Mouse (Mus musculus): ENCODE results near the gene Gm48551.
A peak's percentile ranks its signal among the peaks of the same experiment; 100 is the strongest.

The Gm48551 gene

DNA sequence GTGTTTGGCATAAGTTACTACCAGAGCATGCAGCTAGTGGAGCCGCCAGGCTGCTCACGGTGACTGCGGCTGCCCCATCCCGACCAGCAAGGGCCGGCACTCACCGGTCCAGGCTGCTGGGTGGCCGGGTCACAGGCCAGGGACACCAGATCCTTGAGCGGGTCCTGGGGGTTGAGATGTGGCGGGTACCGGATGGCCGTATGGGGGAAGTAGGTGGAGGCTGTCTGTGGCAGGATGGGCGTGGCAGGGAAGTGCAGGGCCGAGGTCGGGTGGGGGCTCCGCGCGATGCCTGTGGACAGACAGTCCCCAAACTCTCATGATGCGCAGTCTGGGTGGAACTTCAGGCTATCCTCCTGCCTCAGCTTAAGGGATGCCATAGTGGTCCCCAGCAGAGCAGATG, 20.5 kb downstream of the Gm48551 start:
- peak; percentile 29 for DNase-seq (ENCODE audit: low spot score)

DNA sequence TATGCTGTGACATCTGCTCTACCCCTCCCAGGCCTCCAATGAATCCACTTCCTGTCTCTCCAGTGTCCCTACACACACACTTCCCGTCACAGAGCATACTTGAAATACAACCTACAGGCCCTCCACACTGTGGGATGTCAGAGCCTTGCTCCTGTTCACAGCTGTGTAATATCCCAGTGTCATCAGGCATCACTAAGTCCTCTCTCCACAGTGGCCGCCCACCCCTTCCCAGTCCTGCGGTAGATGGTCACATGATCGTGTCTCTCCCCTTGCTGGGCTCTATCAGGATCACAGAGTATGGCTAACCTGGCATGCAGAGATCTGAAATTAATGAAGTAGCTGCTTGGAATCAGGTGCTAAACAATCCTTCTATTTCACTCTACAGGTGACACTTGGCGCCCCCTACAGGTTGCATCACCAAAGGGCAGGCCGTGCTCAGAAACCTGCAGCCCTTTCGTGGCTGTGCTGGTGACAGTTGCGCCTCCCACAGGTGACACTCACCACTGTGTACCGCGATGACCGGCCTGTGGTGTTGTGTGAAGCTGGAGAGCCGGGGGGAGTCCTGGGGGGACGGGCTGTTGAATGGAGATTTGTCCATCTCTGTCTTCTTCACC, 21.4 kb downstream of the Gm48551 start:
- peak; percentile 70 for DNase-seq (ENCODE audit: low spot score)

DNA sequence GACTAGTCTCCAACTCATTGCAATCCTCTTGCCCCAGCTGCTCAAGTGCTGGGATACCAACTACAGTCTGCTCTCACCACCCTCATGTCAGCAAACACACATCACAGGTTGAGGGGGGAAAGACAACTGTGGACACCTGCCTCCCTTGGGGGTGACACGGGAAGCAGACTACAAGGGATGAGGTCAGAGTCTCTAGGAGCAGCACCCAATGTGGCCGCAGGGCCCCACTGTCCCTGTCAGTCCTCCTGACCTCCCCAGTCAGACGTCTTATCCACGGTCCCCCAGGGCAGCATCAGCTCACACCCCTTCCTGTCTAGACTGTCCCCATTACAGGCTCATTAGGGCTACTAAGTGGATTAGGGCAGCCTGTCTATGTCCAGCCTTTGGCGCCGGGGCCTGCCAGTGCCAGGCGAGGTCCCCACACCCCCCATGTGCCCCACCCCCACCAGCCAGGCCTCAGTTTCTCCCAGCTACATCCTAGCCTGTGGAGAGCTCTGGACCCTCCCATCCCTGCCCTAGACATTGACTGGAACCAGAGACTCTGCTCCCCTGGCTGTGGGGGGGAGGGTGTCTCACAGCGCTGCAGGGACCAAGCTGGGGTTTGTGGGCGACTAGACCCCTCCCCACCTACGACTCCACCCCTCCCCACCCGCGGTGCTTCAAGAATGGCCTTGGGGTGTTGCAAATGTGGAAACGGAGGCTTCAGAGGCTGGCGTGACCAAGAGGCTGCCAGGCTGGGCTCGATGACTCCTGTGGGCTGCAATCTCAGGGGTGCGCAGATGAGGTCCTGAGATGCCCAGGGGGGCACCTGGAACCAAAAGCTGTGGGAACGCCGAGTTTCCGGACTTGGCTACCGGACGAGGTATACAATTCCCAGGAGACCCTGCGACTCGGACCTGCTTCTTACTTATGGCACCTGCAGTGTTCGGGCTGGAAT, 22.5 kb downstream of the Gm48551 start:
- DNase-seq (ENCODE audit: low spot score): no peak

DNA sequence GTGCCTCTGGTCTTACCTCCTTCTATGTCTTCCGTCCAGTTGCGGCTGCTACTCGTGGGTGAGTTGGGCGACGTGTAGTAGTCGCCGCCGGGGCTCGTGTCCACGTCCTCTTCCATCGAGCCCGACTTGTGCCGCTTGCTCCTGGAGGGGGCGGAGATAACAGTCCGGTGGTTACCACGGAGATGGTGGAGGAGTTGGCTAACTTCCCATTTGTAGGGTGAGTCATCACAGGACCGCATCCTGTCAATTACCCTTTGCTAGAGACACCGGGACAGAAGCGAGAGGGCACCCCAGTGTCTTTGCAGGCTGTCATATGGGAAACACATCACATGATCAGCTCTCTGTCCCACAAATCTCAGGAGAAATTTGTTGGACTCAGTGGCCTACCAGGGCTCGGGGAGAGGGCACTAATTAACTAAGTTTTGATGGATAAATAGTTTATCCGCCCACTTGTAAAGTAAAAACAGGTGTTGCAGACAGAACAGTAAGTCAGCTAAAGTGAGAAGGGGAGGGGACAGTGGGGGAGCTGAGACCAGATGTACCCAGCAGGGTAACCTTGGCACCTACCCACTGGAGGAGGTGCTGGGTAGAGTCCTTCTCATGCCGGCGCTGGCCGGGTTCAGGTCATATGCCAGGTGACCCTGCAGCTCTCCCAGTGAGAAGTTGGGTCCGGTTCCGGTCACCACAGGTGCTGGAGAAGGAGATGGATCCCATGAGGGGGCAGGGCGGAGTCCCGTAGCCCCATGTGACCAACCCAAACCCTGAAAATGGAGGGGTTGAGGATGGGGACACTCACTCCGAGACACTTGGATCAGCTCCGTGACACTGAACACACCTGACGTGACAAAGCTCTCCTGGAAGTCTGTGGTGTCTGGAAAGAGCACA, 23.5 kb downstream of the Gm48551 start:
- peak; percentile 67 for DNase-seq (ENCODE audit: low spot score)

DNA sequence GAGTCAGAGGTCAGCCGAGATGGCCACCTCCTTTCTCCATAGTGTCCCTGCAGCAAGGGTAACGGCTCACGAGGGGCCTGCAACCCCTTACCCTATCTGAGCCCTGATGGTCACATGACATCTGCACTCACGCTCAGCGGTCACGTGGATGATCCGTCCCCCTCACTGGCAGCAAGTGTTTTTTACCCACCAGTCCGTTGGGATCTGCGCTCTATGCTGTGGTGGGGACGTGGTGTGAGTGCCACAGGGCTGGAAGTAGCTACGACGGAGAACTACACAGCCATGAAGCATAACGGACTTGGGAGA, 24.1 kb downstream of the Gm48551 start:
- DNase-seq (ENCODE audit: low spot score): no peak

DNA sequence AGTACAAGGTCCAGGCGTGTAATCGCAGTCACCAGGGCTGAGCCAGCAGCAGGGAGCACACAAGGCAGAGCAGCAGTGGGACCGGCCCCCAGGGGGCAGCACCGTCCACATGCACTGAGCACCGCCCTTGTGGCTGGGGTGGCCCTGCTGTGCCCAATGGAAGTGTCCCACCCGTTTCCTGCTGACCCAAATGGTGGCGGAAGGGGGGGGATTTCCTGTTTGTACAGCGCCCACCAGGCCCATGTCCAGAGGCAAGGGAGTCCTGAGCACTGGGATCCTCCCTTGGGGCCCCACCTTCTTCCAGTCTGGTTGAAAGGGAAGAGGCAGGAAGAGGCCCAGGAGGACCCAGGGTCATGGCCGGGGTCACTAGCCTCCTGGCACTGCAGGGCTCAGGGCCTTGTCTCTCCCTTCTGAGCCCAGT, 24.6 kb downstream of the Gm48551 start:
- DNase-seq (ENCODE audit: low spot score): peak; percentile 62

DNA sequence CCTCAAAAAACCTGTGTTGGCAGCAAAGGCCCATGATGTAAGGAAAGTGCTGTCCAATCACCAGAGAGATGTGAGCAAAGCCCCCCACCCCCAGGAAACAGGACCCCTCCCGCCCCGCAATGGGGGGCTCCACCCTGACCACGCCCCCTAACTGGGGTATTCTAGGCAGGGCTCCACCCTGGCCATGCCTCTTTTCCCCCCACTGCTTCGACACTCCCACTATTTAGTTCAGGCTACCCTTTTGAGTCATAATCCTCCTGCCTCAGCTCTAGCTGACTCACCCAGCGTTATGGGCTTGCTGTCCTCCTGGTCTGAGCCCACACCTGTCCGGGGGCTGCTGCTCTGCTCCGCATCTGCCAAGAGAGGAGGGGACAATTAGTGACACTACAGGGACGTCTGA, 25.1 kb downstream of the Gm48551 start:
- no peak for DNase-seq (ENCODE audit: low spot score)

DNA sequence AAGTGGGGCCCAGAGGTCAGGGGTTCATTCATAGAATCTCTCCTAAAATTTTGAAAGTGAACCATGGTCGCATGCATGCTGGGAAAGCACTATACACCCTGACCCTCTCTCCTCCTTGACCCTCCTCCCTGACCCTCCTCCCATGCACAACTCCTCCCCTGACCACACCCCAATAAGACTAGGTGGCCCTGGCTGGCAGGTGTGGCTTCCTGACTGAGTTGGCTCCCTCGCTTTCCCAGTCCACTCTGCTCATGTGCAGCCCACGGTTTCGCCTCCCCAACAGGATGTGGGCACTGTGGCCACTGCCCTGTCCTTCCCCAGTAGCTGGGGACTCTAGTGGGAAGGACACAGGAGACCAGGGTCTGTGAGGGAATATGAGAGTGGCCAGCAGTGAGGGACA, 26.1 kb downstream of the Gm48551 start:
- no peak for DNase-seq (ENCODE audit: low spot score)

DNA sequence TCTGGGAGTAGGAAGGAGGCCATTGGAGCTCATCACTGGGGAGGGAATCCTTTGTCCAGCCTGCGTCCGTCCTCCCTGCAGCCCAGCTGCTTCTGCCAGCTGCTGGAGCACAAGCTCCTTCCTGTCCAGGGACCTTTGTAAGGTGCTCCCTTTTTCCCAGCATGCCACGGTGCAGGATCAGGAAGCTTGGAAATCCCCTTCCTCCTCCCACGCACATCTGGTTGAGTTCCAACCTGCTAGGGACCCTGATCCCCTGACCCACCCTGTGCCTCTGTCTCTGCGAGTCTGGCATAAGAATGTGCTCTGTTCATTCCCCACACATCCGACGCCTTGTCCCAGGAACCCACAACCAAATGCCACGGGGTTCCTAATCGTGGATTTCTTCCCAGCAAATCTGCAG, 26.7 kb downstream of the Gm48551 start:
- no peak for DNase-seq (ENCODE audit: low spot score)

DNA sequence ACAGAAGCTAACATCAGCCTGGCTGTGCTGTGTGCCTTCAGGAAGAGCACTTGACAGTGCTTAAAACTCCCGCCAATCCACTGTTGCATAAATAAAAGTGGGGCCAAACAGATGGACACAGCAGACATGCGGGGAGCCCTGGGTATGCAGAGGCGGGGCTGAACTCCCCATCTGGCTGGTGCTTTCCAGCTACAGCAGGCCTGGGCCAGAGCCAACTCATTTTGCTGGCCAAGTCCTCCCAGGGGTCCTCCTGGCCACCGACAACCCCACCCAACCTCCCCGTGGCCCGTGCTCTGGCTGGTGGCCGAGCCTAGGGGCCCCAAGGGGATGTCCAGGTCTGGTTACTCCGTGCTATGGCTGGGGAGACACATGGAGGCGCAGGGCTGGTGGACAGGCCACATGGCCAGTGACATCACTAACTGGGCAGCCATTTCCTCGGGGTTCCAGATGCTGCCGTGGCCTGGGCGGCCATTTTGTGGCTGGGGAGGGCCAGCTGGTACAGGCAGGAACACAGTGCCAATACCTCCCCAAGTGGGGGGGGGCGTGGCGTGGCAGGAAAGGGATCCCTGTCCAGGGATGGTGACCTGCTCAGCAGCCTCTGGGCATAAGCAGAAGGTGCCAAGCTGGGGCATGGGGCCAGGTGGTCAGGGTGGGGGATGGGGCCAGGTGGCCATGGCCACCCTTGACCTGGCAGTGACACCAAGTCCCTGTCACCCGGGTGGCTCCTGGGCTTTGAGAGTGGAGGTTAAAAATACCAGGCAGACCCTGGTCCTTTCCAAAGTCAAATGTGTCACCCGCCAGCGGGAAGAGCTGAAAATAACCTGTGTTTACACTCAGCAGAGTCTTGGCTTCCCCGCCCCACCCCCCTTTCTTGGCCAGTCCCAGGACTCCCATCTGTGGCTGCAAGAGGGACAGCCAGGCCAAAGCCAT, 27.5 kb downstream of the Gm48551 start:
- DNase-seq (ENCODE audit: low spot score): no peak

DNA sequence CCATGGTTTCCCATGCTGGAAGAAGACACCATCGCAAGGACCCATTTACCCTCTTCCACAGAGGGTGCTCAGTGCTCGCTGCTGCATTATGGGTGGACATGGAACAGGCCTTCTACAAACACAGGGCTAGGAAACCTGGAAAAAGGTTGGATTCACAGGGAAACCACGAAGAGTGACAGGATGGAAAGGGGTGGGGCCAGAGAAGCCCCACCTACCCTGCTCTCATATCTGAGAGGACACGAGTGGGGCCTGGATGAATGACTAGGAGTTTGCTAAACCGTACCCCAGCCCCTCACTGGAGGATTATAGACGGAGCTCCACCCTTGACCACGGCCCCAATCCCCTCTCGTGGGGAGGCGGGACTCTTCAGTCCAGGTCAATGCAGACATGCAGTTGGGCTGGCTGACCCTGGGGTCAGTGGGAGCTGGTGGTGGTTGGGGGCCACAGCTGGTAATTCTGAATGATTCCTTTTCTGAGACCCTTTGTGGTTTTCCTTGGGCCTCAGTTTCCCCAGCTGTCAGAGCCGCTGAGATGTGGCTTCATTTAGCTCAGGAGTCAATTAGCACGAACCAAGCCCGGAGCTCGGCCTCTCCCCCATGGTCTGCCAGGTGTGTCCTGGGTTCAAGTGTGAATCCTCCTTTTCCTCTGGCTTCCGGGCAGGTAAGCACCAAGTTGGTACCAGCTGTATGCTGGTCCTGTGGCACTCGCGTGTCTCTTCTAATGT, 28.5 kb downstream of the Gm48551 start:
- no peak for DNase-seq (ENCODE audit: low spot score)

DNA sequence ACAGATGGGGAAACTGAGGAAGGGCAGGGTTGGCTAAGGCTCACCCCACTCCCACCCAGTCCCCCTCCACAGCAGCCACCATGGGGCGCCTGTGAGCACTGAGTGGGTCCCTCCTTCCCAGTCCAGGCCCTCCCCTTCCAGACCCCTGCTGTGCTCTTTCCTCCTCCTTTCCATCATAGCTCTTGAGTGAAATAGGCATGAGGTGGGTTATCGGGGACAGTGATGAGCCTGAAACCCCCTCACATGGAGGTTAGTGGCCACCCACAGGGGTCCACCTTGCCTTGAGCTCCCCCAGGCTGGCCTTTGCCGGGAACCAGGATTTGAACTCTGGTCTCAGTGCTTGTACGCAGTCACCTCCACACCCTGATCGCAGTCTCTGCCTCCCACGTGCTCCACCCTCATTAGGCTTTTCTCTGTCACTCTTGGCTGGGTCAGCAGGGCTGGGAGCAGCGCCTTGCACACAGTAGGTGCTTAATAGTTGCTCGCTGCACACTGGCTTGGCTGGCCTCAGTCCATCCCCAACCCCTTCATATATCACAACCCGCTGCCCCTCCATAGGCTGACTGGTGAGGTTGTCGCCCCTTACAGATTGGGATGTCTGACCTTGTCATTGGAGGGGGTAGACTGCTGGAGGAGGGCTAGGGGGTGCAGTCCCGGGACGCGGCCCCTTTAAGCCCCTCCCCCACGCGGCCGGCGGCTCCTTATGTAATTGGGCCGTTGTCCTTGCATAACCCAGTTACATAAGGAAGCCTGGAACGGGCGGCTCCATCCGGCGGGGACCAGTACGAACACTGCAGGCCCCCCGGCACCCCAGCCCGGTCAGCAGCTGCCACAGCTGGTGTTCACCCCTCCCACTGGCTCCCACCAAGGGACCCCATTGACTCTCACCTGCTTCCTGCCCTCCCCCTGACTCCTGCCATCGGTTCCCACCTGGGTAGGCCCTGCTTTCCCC, 29.3 kb downstream of the Gm48551 start:
- no peak for DNase-seq (ENCODE audit: low spot score)

DNA sequence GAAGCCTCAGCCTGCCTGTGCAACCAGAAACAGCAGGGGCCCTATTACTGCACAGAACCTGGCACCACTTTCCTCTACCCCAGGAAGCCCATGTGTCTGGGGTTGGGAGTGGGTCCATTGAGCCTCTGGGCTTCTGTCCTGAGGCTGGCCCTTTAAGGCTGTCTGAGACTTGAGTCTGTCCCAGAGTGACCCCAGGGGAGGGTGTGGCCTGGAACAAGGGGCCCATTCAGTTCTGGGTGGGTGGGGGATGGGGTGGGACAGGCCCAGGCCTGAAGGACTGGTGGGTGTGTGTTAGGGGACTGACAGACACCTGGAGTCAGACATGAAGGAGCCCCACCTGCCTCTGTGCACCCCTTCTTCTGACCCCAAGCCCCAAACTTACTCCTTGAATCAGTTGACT, 30.4 kb downstream of the Gm48551 start:
- no peak for DNase-seq (ENCODE audit: low spot score)

DNA sequence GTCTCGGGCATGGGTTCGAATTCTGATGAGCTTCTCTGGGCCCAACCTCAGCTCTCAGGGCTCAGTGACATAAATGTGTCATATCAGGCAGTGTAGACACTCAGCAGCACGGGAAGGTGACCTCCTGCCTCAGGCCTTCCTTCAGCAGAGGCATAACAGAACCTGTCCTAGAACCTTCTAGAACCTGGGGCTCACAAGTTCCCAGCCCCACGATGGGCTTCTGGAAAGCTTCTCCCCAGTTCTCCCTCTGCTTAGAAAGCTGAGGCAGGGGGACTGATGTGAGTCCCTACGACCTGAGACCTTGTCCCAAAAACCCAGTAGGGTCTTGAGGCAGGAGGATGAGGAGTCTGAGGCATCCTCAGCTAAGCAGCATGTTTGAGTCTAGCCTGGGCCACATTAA, 30.9 kb downstream of the Gm48551 start:
- DNase-seq (ENCODE audit: low spot score): no peak

DNA sequence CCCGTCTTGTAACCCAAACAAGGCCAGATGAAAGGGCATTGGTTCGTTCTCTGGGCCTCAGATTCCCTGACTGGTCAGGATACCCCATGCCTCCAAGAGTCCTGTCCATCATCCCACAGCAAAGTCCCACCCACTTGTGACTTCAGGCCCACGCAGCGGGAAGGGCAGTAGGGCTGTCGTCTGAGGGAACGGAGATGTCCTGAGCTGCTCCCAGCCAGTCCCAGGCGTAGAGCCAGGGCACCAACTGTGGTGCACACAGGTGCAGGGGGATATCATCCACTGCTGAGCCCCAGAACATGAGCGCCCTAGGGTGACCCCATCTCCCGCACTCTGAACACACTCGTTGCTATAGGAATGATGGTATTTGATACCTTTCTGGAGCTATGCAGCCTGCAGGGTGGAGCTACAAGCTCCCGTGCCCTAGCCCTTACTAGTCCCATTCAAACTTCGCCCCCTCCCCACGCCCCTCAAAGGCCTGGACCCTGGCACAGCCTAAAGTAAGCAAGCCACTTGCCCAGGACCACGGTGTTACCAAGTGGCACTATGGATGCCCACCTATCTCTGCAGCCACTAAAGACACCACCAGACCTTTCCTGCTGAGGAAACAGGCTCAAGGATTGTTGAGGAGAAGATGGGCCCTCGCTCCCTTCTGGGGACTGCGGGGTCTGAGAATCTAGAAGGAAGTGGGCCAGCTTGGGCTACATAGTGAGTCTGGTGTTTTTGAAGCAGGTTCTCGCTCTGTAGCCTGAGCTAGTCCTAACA, 31.5 kb downstream of the Gm48551 start:
- DNase-seq (ENCODE audit: low spot score): no peak

DNA sequence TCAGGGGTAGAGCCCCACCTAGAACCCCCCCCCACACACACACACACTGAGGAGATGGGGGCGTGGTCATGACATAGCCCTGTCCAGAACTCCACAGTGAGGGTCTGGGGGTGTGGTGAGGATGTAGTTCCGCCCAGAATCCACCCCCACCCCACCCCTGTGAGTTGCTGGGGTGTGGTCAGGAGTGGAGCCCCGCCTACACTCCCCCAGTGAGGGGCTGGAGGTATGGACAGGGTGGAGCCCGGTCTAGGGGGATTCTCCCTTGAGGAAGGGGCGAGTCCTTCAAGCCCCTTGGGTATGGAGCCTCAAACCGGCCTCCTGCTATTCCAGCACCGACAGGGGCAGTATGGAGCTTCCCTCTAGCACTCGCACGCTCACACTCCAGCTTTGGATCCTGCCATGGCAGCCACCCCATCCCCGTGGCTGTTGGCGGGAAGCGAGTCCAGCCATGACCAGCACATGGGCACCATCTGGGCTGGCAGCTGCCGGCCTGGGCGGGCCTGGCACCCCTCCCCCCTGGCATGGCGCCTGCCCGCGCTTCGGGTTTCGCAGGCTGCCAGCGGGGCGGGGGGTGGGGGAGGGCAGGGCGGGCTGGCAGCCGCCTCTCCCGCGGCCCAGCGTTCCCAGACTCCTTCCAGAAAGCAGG, 32.4 kb downstream of the Gm48551 start:
- DNase-seq (ENCODE audit: low spot score): no peak

DNA sequence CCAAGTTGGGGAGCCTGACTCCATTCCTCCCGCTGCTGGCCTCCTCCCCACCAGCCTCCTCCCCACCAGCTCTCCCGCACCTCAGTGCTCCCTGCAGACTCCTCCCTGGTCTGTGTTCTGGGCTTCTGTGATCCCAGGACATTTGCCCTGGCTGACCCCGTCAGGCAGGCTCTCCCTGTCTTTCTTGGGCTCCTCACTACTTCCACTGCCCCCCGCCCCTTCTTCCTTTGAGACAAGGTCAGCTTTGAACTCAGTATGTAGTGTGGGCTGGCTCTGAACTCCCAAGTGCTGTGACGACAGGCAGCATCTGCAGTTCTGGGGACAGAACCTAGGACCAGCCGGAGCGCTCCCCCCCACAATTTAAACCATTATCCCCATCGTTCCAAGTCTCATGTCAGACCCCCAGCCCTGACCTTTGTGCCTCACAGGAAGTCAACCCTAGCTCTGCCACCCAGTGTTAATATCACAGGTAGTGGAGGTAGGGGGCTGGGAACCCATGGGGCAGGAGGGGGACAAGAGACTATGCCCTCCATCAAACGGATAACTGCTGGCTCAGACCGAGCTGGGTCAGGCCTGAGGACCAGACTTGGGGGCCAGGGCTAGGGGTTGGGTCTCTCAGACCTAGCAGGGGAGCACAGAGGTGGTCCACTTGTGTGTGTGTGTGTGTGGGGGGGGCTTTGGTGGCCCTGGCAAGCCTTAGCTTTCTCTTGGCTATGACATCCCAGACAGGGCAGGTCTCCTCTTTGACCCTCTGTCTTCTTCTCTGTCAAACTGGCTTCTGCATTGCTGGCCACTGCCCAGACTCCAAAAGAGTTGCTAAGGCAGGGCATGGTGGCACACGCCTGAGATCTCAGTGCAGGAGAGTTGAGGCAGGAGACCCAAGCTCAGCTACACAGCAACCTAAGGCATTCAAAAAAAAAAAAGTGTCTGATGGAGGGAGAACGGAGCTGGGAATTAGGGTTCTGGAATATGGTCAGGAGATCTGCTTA, 33.3 kb downstream of the Gm48551 start:
- DNase-seq (ENCODE audit: low spot score): no peak
